Mouse (Mus musculus) kidney, embryonic 15.5 days (tissue): ENCODE measurements around the gene Aadat. TPM values are rescaled to one million over a fixed set of nuclear protein-coding genes. Genes with fewer than 3 reads are reported as not detected.
"Not testable (repeated sequence)": the region's sequence is repeated elsewhere in the genome, so short reads cannot be mapped to it uniquely, and the experiment has no call there.

Source experiments
- ATAC-seq: fragments of 200-750 bp; cut with Nextera tagmentation; replicated peaks from 2 replicates; pipeline ENCODE4 v1.8.0; 2017; ENCODE audit warnings: moderate TSS enrichment; ENCODE audit not compliant: low FRiP score
- H3K27ac ChIP-seq: fragments of 300-500 bp; sonication (generic); 2 replicates; pipeline ENCODE4 v1.5.1; 2015; ENCODE audit warnings: mild to moderate bottlenecking, inconsistent platforms
- H3K27me3 ChIP-seq: fragments of 300-500 bp; sonication (generic); 2 replicates; pipeline ENCODE4 v1.6.1; 2015; ENCODE audit warnings: inconsistent platforms
- H3K36me3 ChIP-seq: fragments of 300-500 bp; sonication (generic); 2 replicates; pipeline ENCODE4 v1.6.1; 2015; ENCODE audit warnings: inconsistent platforms
- H3K4me1 ChIP-seq: fragments of 300-500 bp; sonication (generic); 2 replicates; pipeline ENCODE4 v1.6.1; 2015; ENCODE audit warnings: inconsistent platforms
- H3K4me2 ChIP-seq: fragments of 300-500 bp; sonication (generic); 2 replicates; pipeline ENCODE4 v1.6.1; 2015; ENCODE audit warnings: moderate library complexity, mild to moderate bottlenecking, inconsistent platforms
- H3K4me3 ChIP-seq: fragments of 300-500 bp; sonication (generic); replicated peaks from 2 replicates; pipeline ENCODE4 v1.5.1; 2015; ENCODE audit warnings: mild to moderate bottlenecking, inconsistent platforms
- H3K9ac ChIP-seq: fragments of 300-500 bp; sonication (generic); 2 replicates; pipeline ENCODE4 v1.6.1; 2015; ENCODE audit warnings: mild to moderate bottlenecking, inconsistent platforms
- H3K9me3 ChIP-seq: fragments of 300-500 bp; sonication (generic); replicated peaks from 2 replicates; pipeline ENCODE4 v1.6.1; 2016; ENCODE audit warnings: inconsistent platforms
- WGBS: fragments of 180-500 bp; shearing (Covaris S2); methylation state at CpG from one replicate; pipeline ENCODE4 v1.1.7; 2015; ENCODE audit warnings: mixed read lengths; 5-methylcytosine and 5-hydroxymethylcytosine counted together
- polyA plus RNA-seq: library from polyadenylated mRNA; unstranded; fragments of >200 nt; fragmentation: Nextera tagmentation; extraction: Ambion mirVana; gene quantifications from 2 replicates; pipeline ENCODE4 v1.2.1, GENCODE M21; 2015

Aadat gene
- 49.8 and 59.4 TPM in 2 replicates for polyA plus RNA-seq

DNA sequence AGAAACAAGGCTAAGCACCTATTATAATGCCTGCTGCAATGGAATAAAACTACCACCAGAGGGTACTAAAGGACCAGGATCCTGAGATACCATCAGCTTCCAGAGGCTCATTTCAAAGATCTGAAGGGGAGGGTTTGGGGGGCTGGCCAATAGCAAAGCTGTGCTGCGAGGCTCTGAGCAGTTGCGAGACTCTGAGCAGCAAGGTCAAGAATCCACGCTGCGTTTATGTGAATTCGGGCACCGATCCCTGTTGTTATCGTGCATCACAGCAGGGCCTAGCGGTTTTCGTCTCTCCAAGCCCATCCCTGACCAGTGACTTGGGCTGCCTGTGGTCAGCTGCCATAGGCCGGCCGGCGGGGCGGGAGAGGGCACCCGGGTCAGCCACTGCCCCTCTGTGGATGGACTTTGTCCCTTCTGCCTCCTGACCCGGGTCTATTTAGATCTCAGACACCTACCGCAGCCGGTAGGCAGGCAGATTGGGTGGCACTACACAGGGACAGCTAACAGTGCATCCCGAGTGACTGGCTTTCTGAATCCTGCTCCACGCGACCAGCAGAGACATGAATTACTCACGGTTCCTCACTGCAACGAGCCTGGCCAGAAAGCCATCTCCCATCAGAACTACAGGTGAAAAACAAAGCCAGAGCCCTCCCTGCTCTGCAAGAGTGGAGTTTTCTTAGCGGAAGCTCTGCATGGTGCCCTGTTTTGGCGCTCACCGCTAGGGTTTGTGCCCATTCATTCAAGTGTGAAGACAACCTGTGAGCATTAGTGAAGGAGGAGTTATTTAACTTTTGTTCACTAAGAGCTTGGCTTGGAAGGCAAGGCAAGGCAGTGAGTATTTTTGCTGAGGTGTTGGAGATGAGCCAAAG, at the start of gene Aadat:
Gene Aadat, plus strand, starts transcription at position 280 of the 869 bp plus-strand sequence.
- H3K36me3 ChIP-seq: no peaks in the 10 kb centered on the region
- H3K4me1 ChIP-seq: peaks cover 4% of the 10 kb centered on the region
- no peaks in the 10 kb centered on the region for H3K9me3 ChIP-seq
- no peaks in the 10 kb centered on the region for H3K27me3 ChIP-seq
- H3K4me3 ChIP-seq: peak within 1 kb of the TSS; percentile 55
- H3K9ac ChIP-seq: peak within 1 kb of the TSS; percentile 55
- 1% methylated on average over 25 of the region's 25 CpGs for WGBS
- peak within 1 kb of the TSS; percentile 96 for H3K4me2 ChIP-seq
- peak within 1 kb of the TSS; percentile 64 for H3K27ac ChIP-seq
- peak; percentile 94 for ATAC-seq

DNA sequence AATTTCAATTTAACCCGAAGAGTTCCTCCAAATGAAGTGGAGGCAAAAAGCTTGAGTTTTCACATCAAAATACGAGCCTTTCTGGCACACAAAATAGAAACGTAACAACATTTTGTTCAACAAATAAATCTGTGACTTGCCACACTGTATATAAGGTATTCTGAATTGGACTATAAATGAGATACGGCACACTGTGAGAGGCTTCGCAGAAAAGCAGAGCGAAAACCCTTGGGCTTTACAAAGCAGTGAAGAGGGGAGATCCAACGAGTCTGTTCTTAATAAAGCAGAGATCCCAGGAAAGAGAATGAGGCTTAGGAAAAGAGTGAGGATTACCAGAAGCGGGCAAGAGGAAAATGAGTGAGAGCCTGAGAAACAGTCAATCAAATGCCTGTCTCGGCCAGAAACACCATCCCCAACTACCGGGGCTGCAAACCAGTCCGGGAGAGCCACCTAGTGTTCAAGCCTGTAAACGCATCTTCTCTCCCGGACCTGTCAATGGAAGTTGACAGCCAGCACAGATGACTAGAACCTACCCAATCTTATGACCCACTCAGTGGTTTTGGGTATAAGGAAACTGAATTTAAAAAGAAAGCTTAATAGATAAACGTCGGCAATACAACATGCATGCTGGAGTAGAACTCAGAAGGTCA, 38.9 kb upstream of the Aadat start:
- Histone ChIP-seq H3K27ac (no peak overlapping the region), H3K4me2 (peak overlapping the region; percentile 31; the same call in 1 of the 2 replicates), H3K4me1 (no peaks in the 10 kb centered on the region), H3K36me3 (no peaks in the 10 kb centered on the region), H3K9ac (no peak overlapping the region), H3K27me3 (no peaks in the 10 kb centered on the region), H3K9me3 (no peaks in the 10 kb centered on the region), H3K4me3 (no peak overlapping the region)
- WGBS: 39% methylated on average over 15 of the region's 15 CpGs
- 0 out of 2 replicates have a peak, but pooled peaks have one; percentile 46 for ATAC-seq

DNA sequence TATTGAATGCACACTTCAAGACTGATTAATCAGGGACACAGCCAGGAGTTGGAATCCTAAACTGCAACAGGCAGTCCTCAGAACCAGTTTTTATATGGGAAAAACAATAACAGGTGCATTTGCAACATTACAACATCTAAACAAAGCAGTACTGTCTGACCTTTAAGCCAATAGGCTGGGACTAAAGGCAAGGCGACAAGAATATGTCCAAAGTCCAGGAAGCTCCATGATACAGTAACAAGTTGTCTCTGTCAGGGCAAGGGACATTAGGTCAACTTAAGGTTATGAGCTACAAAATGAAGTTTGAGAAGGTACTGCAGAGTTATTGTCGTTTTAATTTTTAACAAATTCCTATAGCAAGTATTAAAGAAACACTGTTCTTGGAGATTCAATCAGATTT, 15.6 kb upstream of the Aadat start:
- Histone ChIP-seq H3K4me1 (no peaks in the 10 kb centered on the region), H3K4me2 (no peak overlapping the region), H3K36me3 (no peaks in the 10 kb centered on the region), H3K27ac (no peak overlapping the region), H3K9me3 (no peaks in the 10 kb centered on the region), H3K9ac (no peak overlapping the region), H3K27me3 (no peaks in the 10 kb centered on the region), H3K4me3 (no peak overlapping the region)
- WGBS: 75% methylated on average over 2 of the region's 2 CpGs
- ATAC-seq: no peak

GRCm38 (mm10) chr8:60491871-60492270, 13.9 kb upstream of the Aadat start:
- Histone ChIP-seq H3K4me1 (no peaks in the 10 kb centered on the region), H3K36me3 (no peaks in the 10 kb centered on the region), H3K4me2 (no peak overlapping the region), H3K27me3 (no peaks in the 10 kb centered on the region), H3K4me3 (no peak overlapping the region), H3K27ac (no peak overlapping the region), H3K9ac (no peak overlapping the region), H3K9me3 (no peaks in the 10 kb centered on the region)
- no peak for ATAC-seq
- WGBS: 83% methylated on average over 2 of the region's 2 CpGs

DNA sequence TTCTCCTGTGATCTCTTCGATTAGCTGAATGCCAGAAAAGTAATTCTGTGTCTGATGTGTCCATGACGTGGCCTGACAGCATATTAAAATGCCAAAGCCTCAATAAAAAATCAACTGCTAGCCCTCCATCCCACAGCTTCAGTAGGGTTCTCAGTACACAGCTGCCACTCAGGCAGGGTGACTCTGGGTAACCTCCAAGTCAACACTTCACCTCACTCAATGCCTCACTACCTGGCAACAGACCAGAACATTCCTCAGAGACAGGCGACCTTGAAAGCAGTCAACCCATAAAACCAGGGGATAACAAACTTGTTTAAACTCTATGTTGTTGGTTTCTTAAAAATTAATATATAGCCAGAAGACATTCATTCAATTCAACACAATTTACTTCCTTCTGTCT, 13.3 kb upstream of the Aadat start:
- 40% methylated on average over 3 of the region's 3 CpGs for WGBS
- H3K27ac ChIP-seq: no peak overlapping the region
- no peaks in the 10 kb centered on the region for H3K9me3 ChIP-seq
- H3K36me3 ChIP-seq: no peaks in the 10 kb centered on the region
- H3K4me3 ChIP-seq: no peak overlapping the region
- H3K9ac ChIP-seq: no peak overlapping the region
- ATAC-seq: peak; percentile 86; the same call in 1 of the 2 replicates
- H3K4me2 ChIP-seq: no peak overlapping the region
- H3K27me3 ChIP-seq: no peaks in the 10 kb centered on the region
- no peaks in the 10 kb centered on the region for H3K4me1 ChIP-seq

GRCm38 (mm10) chr8:60494606-60495005, 11.1 kb upstream of the Aadat start:
- Histone ChIP-seq H3K27ac (no peak overlapping the region), H3K36me3 (no peaks in the 10 kb centered on the region), H3K4me1 (no peaks in the 10 kb centered on the region), H3K9ac (no peak overlapping the region), H3K4me2 (no peak overlapping the region), H3K4me3 (no peak overlapping the region), H3K9me3 (no peaks in the 10 kb centered on the region), H3K27me3 (no peaks in the 10 kb centered on the region)
- WGBS: 91% methylated on average over 11 of the region's 11 CpGs
- ATAC-seq: no peak

- not testable (repeated sequence) for H3K9ac ChIP-seq, H3K27ac ChIP-seq, H3K4me1 ChIP-seq, H3K36me3 ChIP-seq, H3K9me3 ChIP-seq, ATAC-seq, H3K27me3 ChIP-seq, H3K4me3 ChIP-seq, H3K4me2 ChIP-seq
- WGBS: 77% methylated on average over 2 of the region's 2 CpGs
These were observed 10.7 kb upstream of the Aadat start for GRCm38 (mm10) chr8:60495046-60495445.

DNA sequence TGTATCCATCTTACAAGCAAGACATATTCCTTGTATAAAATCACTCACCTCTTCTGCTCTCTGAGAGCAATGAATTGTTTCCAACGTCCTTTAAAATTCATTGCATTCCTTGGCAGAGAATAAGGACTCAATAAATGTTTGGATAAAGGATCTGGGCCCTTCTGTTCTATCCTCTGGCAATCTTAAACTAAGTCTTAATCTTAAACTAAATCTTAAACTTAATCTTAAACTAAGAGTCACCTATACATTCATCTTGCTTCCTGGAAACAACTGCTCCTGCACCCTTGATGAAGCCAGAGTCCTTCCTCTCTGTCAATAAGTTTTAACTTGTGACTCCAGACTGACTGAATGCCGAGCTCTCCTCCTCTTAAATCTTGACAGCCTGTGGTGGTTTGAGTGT, 2.6 kb upstream of the Aadat start, which contains the start of gene Gm10283:
Gene Gm10283, minus strand, starts transcription at position 101 of the 400 bp plus-strand sequence.
- Histone ChIP-seq H3K4me1 (peaks cover 4% of the 10 kb centered on the region), H3K27ac (peak within 1 kb of the TSS; percentile 51), H3K4me2 (no peak within 1 kb of the TSS), H3K4me3 (no peak within 1 kb of the TSS), H3K9ac (no peak within 1 kb of the TSS), H3K36me3 (no peaks in the 10 kb centered on the region), H3K27me3 (no peaks in the 10 kb centered on the region), H3K9me3 (no peaks in the 10 kb centered on the region)
- 14% methylated on average over 2 of the region's 2 CpGs for WGBS
- ATAC-seq: no peak

DNA sequence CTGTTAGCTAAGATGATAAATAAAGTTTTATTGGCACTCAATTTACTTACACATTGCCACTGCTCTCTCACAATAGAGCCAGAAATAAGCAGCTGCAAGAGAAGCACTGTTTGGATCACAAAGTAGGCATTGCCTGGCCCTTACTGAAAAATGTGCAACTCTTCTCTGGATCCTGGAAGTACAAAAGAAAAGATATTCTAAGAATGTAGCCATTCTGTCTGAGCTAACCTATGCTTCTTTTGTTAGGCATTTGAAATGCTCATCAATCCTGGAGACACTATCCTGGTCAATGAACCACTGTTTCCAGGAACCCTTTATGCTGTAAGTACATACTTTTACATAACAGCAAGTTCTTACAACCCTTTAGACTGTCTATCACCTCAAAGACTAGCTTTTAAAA, 12.6 kb downstream of the Aadat start:
- H3K36me3 ChIP-seq: no peaks in the 10 kb centered on the region
- ATAC-seq: no peak
- H3K9ac ChIP-seq: no peak overlapping the region
- H3K4me3 ChIP-seq: no peak overlapping the region
- H3K9me3 ChIP-seq: no peaks in the 10 kb centered on the region
- H3K27ac ChIP-seq: no peak overlapping the region
- no peaks in the 10 kb centered on the region for H3K4me1 ChIP-seq
- H3K4me2 ChIP-seq: no peak overlapping the region
- H3K27me3 ChIP-seq: no peaks in the 10 kb centered on the region

DNA sequence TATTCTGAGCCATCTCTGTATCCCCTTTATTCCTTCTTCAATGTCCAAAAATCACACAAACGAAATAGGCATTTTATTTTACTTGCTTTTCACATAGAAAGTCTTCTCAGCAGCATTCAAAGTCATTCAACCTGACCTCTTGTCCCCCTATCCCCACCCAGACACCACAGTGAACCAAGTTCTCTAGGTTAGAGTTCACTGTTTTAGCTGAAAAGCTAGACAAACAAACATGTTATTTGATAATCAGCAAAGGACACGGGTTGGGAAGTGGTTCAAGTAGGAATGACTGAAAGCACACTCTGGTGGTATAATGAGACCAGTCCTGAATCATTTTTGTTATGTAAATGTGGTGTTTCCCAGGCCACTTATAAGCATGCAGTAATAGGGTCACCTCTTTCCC, 29.2 kb downstream of the Aadat start:
- Histone ChIP-seq H3K9me3 (no peaks in the 10 kb centered on the region), H3K27ac (no peak overlapping the region), H3K36me3 (no peaks in the 10 kb centered on the region), H3K27me3 (no peaks in the 10 kb centered on the region), H3K4me2 (no peak overlapping the region), H3K4me3 (no peak overlapping the region), H3K4me1 (no peaks in the 10 kb centered on the region), H3K9ac (no peak overlapping the region)
- WGBS: 64% methylated on average over 2 of the region's 2 CpGs
- no peak for ATAC-seq

GRCm38 (mm10) chr8:60566783-60567182, 61.1 kb downstream of the Aadat start:
- ATAC-seq: no peak
- Histone ChIP-seq H3K4me1 (no peaks in the 10 kb centered on the region), H3K9me3 (no peaks in the 10 kb centered on the region), H3K27me3 (no peaks in the 10 kb centered on the region), H3K4me2 (no peak overlapping the region), H3K9ac (no peak overlapping the region), H3K27ac (no peak overlapping the region), H3K4me3 (no peak overlapping the region), H3K36me3 (no peaks in the 10 kb centered on the region)
- 83% methylated on average over 3 of the region's 3 CpGs for WGBS

GRCm38 (mm10) chr8:60577231-60577630, 71.5 kb downstream of the Aadat start:
- H3K4me2 ChIP-seq: no peak overlapping the region
- no peaks in the 10 kb centered on the region for H3K4me1 ChIP-seq
- WGBS: 60% methylated on average over 1 of the region's 1 CpGs
- no peaks in the 10 kb centered on the region for H3K36me3 ChIP-seq
- H3K4me3 ChIP-seq: no peak overlapping the region
- H3K9ac ChIP-seq: no peak overlapping the region
- no peak for ATAC-seq
- no peak overlapping the region for H3K27ac ChIP-seq
- H3K9me3 ChIP-seq: no peaks in the 10 kb centered on the region
- no peaks in the 10 kb centered on the region for H3K27me3 ChIP-seq
